Mouse (Mus musculus): ENCODE measurements around the gene Mars.
"Not testable (repeated sequence)": the region's sequence is repeated elsewhere in the genome, so short reads cannot be mapped to it uniquely, and the experiment has no call there.

Mars gene

GRCm38 (mm10) chr10:127336952-127337351, 25.4 kb upstream of the Mars start:
- DNase-seq (ENCODE audit: low read depth) = no peak

GRCm38 (mm10) chr10:127335271-127335670, 23.7 kb upstream of the Mars start:
- DNase-seq (ENCODE audit: low read depth) = no peak

GRCm38 (mm10) chr10:127333152-127333551, 21.6 kb upstream of the Mars start:
- no peak for DNase-seq (ENCODE audit: low read depth)

GRCm38 (mm10) chr10:127332211-127332874, 20.8 kb upstream of the Mars start:
- DNase-seq (ENCODE audit: low read depth) = no peak

- DNase-seq (ENCODE audit: low read depth) = no peak
These were observed 18.6 kb upstream of the Mars start for GRCm38 (mm10) chr10:127330212-127330611.

GRCm38 (mm10) chr10:127327461-127328145, 16.0 kb upstream of the Mars start:
- DNase-seq (ENCODE audit: low read depth) = no peak

- DNase-seq (ENCODE audit: low read depth) = no peak
These were observed 15.2 kb upstream of the Mars start for GRCm38 (mm10) chr10:127326828-127327227.

GRCm38 (mm10) chr10:127326017-127326801, 14.6 kb upstream of the Mars start:
- DNase-seq (ENCODE audit: low read depth) = no peak

GRCm38 (mm10) chr10:127325454-127326016, 13.9 kb upstream of the Mars start:
- no peak for DNase-seq (ENCODE audit: low read depth)

GRCm38 (mm10) chr10:127324495-127324894, 12.9 kb upstream of the Mars start:
- no peak for DNase-seq (ENCODE audit: low read depth)

GRCm38 (mm10) chr10:127323131-127323855, 11.7 kb upstream of the Mars start:
- no peak for DNase-seq (ENCODE audit: low read depth)

GRCm38 (mm10) chr10:127322669-127323068, 11.1 kb upstream of the Mars start:
- no peak for DNase-seq (ENCODE audit: low read depth)

GRCm38 (mm10) chr10:127322178-127322577, 10.6 kb upstream of the Mars start:
- no peak for DNase-seq (ENCODE audit: low read depth)

- no peak for DNase-seq (ENCODE audit: low read depth)
These were observed 10.0 kb upstream of the Mars start, which contains the start of gene Arhgap9 for GRCm38 (mm10) chr10:127321621-127322020. TSS of gene Arhgap9 (plus strand) at chr10:127321964.

- no peak for DNase-seq (ENCODE audit: low read depth)
These were observed 8.4 kb upstream of the Mars start for GRCm38 (mm10) chr10:127319969-127320368.

GRCm38 (mm10) chr10:127318009-127318408, 6.4 kb upstream of the Mars start:
- no peak for DNase-seq (ENCODE audit: low read depth)

GRCm38 (mm10) chr10:127317277-127317676, 5.7 kb upstream of the Mars start:
- no peak for DNase-seq (ENCODE audit: low read depth)

- not testable (repeated sequence) for DNase-seq (ENCODE audit: low read depth)
These were observed 3.4 kb upstream of the Mars start for GRCm38 (mm10) chr10:127314950-127315349.

- not testable (repeated sequence) for DNase-seq (ENCODE audit: low read depth)
These were observed 1.9 kb upstream of the Mars start for GRCm38 (mm10) chr10:127313516-127313915.

- DNase-seq (ENCODE audit: low read depth) = no peak
These were observed 1.3 kb upstream of the Mars start for GRCm38 (mm10) chr10:127312858-127313257.

GRCm38 (mm10) chr10:127312356-127312676, 730 bp upstream of the Mars start:
- peak; percentile 66 for DNase-seq (ENCODE audit: low read depth)

Measured in fibroblast of lung, adult 2 months (primary cell).